Mouse (Mus musculus): Measurements from ENCODE around the gene H2al1a. TPM values are rescaled to one million over a fixed set of nuclear protein-coding genes. Genes with fewer than 3 reads are reported as not detected.
"Not testable (repeated sequence)": the region's sequence is repeated elsewhere in the genome, so short reads cannot be mapped to it uniquely, and the experiment has no call there.

H2al1a gene
- polyA plus RNA-seq, 1 experiment from 2014 or later: not detected

- WGBS: 69% methylated on average over 6 of the region's 6 CpGs
- Histone ChIP-seq H3K4me2 (ENCODE audit: low read depth, low read length) (no peak overlapping the region), H3K27ac (ENCODE audit: low read depth, low read length) (no peak overlapping the region), H3K36me3 (ENCODE audit: control insufficient read depth, insufficient read depth, low read length) (no peaks in the 10 kb centered on the region), H3K9ac (replicated peaks; ENCODE audit: low read depth, low read length) (no peak overlapping the region), H3K4me3 (ENCODE audit: low read depth, low read length) (no peak overlapping the region), H3K27me3 (ENCODE audit: control insufficient read depth, insufficient read depth, low read length) (no peaks in the 10 kb centered on the region), H3K4me1 (ENCODE audit: control insufficient read depth, insufficient read depth, low read length) (no peaks in the 10 kb centered on the region), H3K9me3 (ENCODE audit: control insufficient read depth, low read length) (no peaks in the 10 kb centered on the region)
- ATAC-seq (ENCODE audit: low read depth): no peak
Observed at GRCm38 (mm10) chrX:11277083-11277482, 22.0 kb upstream of the H2al1a start.

GRCm38 (mm10) chrX:11280741-11281140 lies 18.3 kb upstream of the H2al1a start:
- ATAC-seq (ENCODE audit: low read depth): no peak
- no peak overlapping the region for H3K4me3 ChIP-seq (ENCODE audit: low read depth, low read length)
- WGBS: 77% methylated on average over 2 of the region's 2 CpGs
- no peaks in the 10 kb centered on the region for H3K27me3 ChIP-seq (ENCODE audit: control insufficient read depth, insufficient read depth, low read length)
- H3K9ac ChIP-seq (replicated peaks; ENCODE audit: low read depth, low read length): no peak overlapping the region
- H3K9me3 ChIP-seq (ENCODE audit: control insufficient read depth, low read length): no peaks in the 10 kb centered on the region
- H3K4me2 ChIP-seq (ENCODE audit: low read depth, low read length): no peak overlapping the region
- no peak overlapping the region for H3K27ac ChIP-seq (ENCODE audit: low read depth, low read length)
- H3K4me1 ChIP-seq (ENCODE audit: control insufficient read depth, insufficient read depth, low read length): no peaks in the 10 kb centered on the region
- H3K36me3 ChIP-seq (ENCODE audit: control insufficient read depth, insufficient read depth, low read length): no peaks in the 10 kb centered on the region

GRCm38 (mm10) chrX:11288306-11288882 lies 10.7 kb upstream of the H2al1a start:
- 79% methylated on average over 14 of the region's 14 CpGs for WGBS

GRCm38 (mm10) chrX:11289244-11289643 lies 9.8 kb upstream of the H2al1a start:
- H3K9ac ChIP-seq (replicated peaks; ENCODE audit: low read depth, low read length): no peak overlapping the region
- H3K4me2 ChIP-seq (ENCODE audit: low read depth, low read length): no peak overlapping the region
- H3K27me3 ChIP-seq (ENCODE audit: control insufficient read depth, insufficient read depth, low read length): no peaks in the 10 kb centered on the region
- no peaks in the 10 kb centered on the region for H3K4me1 ChIP-seq (ENCODE audit: control insufficient read depth, insufficient read depth, low read length)
- no peak overlapping the region for H3K4me3 ChIP-seq (ENCODE audit: low read depth, low read length)
- no peak overlapping the region for H3K27ac ChIP-seq (ENCODE audit: low read depth, low read length)
- no peak for ATAC-seq (ENCODE audit: low read depth)
- 66% methylated on average over 4 of the region's 4 CpGs for WGBS
- H3K36me3 ChIP-seq (ENCODE audit: control insufficient read depth, insufficient read depth, low read length): no peaks in the 10 kb centered on the region
- H3K9me3 ChIP-seq (ENCODE audit: control insufficient read depth, low read length): no peaks in the 10 kb centered on the region

More at GRCm38 (mm10) chrX:11288306-11288882, 10.7 kb upstream of the H2al1a start:
- Histone ChIP-seq H3K36me3 (ENCODE audit: control insufficient read depth, insufficient read depth, low read length) (no peaks in the 10 kb centered on the region), H3K27ac (ENCODE audit: low read depth, low read length) (no peak overlapping the region), H3K4me3 (ENCODE audit: low read depth, low read length) (no peak overlapping the region), H3K4me2 (ENCODE audit: low read depth, low read length) (no peak overlapping the region), H3K27me3 (ENCODE audit: control insufficient read depth, insufficient read depth, low read length) (no peaks in the 10 kb centered on the region), H3K9ac (replicated peaks; ENCODE audit: low read depth, low read length) (no peak overlapping the region), H3K9me3 (ENCODE audit: control insufficient read depth, low read length) (no peaks in the 10 kb centered on the region), H3K4me1 (ENCODE audit: control insufficient read depth, insufficient read depth, low read length) (no peaks in the 10 kb centered on the region)
- ATAC-seq (ENCODE audit: low read depth): no peak

- not testable (repeated sequence) for H3K27me3 ChIP-seq (ENCODE audit: control insufficient read depth, insufficient read depth, low read length); H3K9ac ChIP-seq (replicated peaks; ENCODE audit: low read depth, low read length); H3K4me3 ChIP-seq (ENCODE audit: low read depth, low read length); H3K4me2 ChIP-seq (ENCODE audit: low read depth, low read length); H3K9me3 ChIP-seq (ENCODE audit: control insufficient read depth, low read length); H3K27ac ChIP-seq (ENCODE audit: low read depth, low read length); H3K36me3 ChIP-seq (ENCODE audit: control insufficient read depth, insufficient read depth, low read length); H3K4me1 ChIP-seq (ENCODE audit: control insufficient read depth, insufficient read depth, low read length); ATAC-seq (ENCODE audit: low read depth)
- 100% methylated on average over 1 of the region's 3 CpGs for WGBS
Observed at GRCm38 (mm10) chrX:11302132-11302531, 3.1 kb downstream of the H2al1a start, which contains the start of gene H2al1b. Gene H2al1b (plus strand): TSS chrX:11302432.

- not testable (repeated sequence) for H3K9ac ChIP-seq (replicated peaks; ENCODE audit: low read depth, low read length); H3K4me1 ChIP-seq (ENCODE audit: control insufficient read depth, insufficient read depth, low read length); ATAC-seq (ENCODE audit: low read depth); H3K36me3 ChIP-seq (ENCODE audit: control insufficient read depth, insufficient read depth, low read length); H3K4me2 ChIP-seq (ENCODE audit: low read depth, low read length); H3K9me3 ChIP-seq (ENCODE audit: control insufficient read depth, low read length); H3K27me3 ChIP-seq (ENCODE audit: control insufficient read depth, insufficient read depth, low read length); H3K4me3 ChIP-seq (ENCODE audit: low read depth, low read length); H3K27ac ChIP-seq (ENCODE audit: low read depth, low read length)
- 92% methylated on average over 1 of the region's 6 CpGs for WGBS
Observed at GRCm38 (mm10) chrX:11305355-11305754, 6.3 kb downstream of the H2al1a start, which contains the start of gene H2al1c. Gene H2al1c (plus strand): TSS chrX:11305655.

GRCm38 (mm10) chrX:11308524-11308923 lies 9.5 kb downstream of the H2al1a start, which contains the start of gene H2al1d:
Gene H2al1d (plus strand): TSS chrX:11308824.
- not testable (repeated sequence) for H3K4me2 ChIP-seq (ENCODE audit: low read depth, low read length); H3K4me1 ChIP-seq (ENCODE audit: control insufficient read depth, insufficient read depth, low read length); H3K4me3 ChIP-seq (ENCODE audit: low read depth, low read length); H3K27ac ChIP-seq (ENCODE audit: low read depth, low read length); H3K9ac ChIP-seq (replicated peaks; ENCODE audit: low read depth, low read length); ATAC-seq (ENCODE audit: low read depth); H3K27me3 ChIP-seq (ENCODE audit: control insufficient read depth, insufficient read depth, low read length); H3K9me3 ChIP-seq (ENCODE audit: control insufficient read depth, low read length); H3K36me3 ChIP-seq (ENCODE audit: control insufficient read depth, insufficient read depth, low read length)
- WGBS: no CpG with 5 or more reads among the region's 6 CpGs

GRCm38 (mm10) chrX:11311634-11312033 lies 12.6 kb downstream of the H2al1a start, which contains the start of gene H2al1e:
Gene H2al1e (plus strand): TSS chrX:11311934.
- not testable (repeated sequence) for H3K9me3 ChIP-seq (ENCODE audit: control insufficient read depth, low read length); H3K27me3 ChIP-seq (ENCODE audit: control insufficient read depth, insufficient read depth, low read length); H3K36me3 ChIP-seq (ENCODE audit: control insufficient read depth, insufficient read depth, low read length); H3K4me2 ChIP-seq (ENCODE audit: low read depth, low read length); H3K27ac ChIP-seq (ENCODE audit: low read depth, low read length); ATAC-seq (ENCODE audit: low read depth); H3K4me1 ChIP-seq (ENCODE audit: control insufficient read depth, insufficient read depth, low read length); H3K4me3 ChIP-seq (ENCODE audit: low read depth, low read length); H3K9ac ChIP-seq (replicated peaks; ENCODE audit: low read depth, low read length)
- WGBS: no CpG with 5 or more reads among the region's 3 CpGs

GRCm38 (mm10) chrX:11314858-11315257 lies 15.8 kb downstream of the H2al1a start, which contains the start of gene H2al1f:
Gene H2al1f (plus strand): TSS chrX:11315158.
- not testable (repeated sequence) for H3K9ac ChIP-seq (replicated peaks; ENCODE audit: low read depth, low read length); H3K9me3 ChIP-seq (ENCODE audit: control insufficient read depth, low read length); H3K36me3 ChIP-seq (ENCODE audit: control insufficient read depth, insufficient read depth, low read length); H3K27ac ChIP-seq (ENCODE audit: low read depth, low read length); H3K4me2 ChIP-seq (ENCODE audit: low read depth, low read length); H3K4me1 ChIP-seq (ENCODE audit: control insufficient read depth, insufficient read depth, low read length); ATAC-seq (ENCODE audit: low read depth); H3K27me3 ChIP-seq (ENCODE audit: control insufficient read depth, insufficient read depth, low read length); H3K4me3 ChIP-seq (ENCODE audit: low read depth, low read length)
- WGBS: no CpG with 5 or more reads among the region's 6 CpGs

Measured in neural tube, embryonic 14.5 days (tissue).